Mouse (Mus musculus): ENCODE results near the gene Brca1. TPM values are rescaled to one million over a fixed set of nuclear protein-coding genes. Genes with fewer than 3 reads are reported as not detected.

Gene Brca1
- total RNA-seq, 2 experiments from 2014 or later: 0.61 to 0.70 TPM

DNA sequence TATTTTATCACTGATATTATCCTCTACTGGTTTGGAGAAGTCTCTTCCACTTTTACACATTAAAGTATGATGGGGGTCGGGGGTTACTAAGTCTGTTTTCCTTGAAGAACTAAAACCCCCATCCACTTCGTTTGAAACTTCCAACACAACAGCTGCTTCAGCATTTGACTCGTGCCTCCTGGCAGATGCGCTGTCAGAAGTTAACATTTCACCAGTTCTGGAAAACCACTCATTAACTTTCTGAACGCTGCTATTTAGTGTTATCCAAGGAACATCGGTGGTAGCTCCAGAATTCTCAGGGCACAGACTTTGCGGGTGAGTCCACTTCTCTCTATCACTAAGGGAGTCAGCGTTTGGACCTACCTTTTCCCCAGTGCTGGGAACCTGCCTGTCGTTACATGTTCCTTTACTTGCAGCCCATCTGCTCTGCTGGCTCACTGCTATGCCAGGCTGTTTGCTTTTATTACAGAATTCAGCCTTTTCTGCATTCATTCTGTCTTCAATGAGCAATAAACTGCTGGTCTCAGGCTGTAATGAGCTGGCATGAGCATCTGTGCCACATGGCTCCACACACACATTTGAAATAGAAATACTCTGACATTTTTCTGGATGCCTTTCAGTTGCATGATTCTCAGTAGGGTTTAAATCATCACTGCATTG lies 25.7 kb downstream of the Brca1 start:
- Histone ChIP-seq H3K27ac (no peak overlapping the region), H3K4me3 (no peak overlapping the region)
- intact Hi-C loops (cut with DNase I): loop anchor here (10.0 kb wide), 1 partner anchor 161 kb away; the partner anchor contains the start of gene G6pc
- TF ChIP-seq CTCF (IDR thresholded peaks at IDR 0.05): no peak
- peak in 1 of 2 experiments; percentile 10 for DNase-seq (ENCODE audit: extremely low spot score in 1 of 2, low spot score in 2 of 2)

DNA sequence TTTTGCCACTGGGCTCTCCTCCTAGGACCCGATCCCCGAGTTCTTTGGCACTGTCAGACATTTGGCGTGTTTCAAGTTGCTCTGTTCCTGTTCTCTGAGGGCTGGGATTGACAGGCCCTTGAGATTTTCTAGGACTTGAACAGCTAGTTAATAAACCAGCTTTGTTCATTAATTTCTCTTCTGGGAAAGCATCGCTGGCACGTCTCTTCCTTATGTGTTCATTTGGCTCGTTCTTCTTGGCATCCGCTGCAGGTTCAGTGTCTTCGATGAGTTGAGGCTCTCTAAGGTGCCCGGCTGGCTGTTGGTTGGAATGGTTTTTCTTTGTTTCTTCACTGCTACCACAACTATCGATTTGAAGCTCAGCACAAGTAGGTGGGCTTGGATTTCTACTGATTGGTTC lies 26.7 kb downstream of the Brca1 start:
- TF ChIP-seq CTCF (IDR thresholded peaks at IDR 0.05): no peak
- no peak overlapping the region for H3K4me3 ChIP-seq
- no peak for DNase-seq (ENCODE audit: extremely low spot score in 1 of 2, low spot score in 2 of 2)
- intact Hi-C loops (cut with DNase I): loop anchor here (10.0 kb wide), 1 partner anchor 160 kb away; the partner anchor contains the start of gene G6pc
- H3K27ac ChIP-seq: no peak overlapping the region

DNA sequence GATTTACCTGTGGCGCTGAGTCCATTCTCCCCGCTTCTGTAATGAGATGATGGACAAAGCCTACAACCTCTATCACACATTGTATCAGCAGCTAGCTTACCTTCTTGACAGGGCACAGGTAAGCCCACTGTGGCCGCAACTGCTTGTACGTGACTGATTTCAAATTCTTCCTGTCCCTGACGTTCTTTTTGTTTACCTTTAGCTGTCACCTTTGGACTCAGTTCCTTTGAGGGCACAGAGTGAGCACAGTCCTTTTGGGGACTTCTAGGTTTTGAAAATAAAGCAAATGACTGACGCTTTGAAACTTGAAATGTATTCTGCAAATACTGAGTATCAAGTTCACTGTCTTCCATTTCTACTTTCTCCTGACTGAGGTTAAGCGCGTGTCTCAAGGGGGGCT lies 27.3 kb downstream of the Brca1 start:
- intact Hi-C loops (cut with DNase I): loop anchor here (10.0 kb wide), 1 partner anchor 160 kb away; the partner anchor contains the start of gene G6pc
- no peak for TF ChIP-seq CTCF (IDR thresholded peaks at IDR 0.05)
- no peak for DNase-seq (ENCODE audit: extremely low spot score in 1 of 2, low spot score in 2 of 2)
- Histone ChIP-seq H3K4me3 (no peak overlapping the region), H3K27ac (no peak overlapping the region)

DNA sequence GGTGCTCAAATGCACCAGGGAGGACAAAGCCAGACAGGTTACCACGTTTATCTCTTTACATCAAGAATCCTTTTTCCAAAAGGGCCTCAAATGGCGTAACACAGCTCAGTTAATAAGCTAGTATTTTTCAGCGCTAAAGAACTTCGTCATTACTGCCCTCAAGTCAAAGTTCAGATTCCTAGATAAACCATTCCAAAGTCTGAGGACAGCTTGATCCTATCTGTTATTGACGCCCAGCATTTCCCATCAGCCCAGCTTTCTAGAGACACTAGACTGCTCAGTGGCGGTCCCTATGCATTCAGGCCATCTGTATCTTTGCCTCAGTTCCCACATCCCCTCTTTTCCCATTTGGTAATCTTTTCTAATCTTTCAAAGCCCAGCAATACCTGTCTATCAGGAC lies 32.4 kb downstream of the Brca1 start:
- intact Hi-C loops (cut with DNase I): loop anchor here (2.0 kb wide), 1 partner anchor 53 kb away; the partner anchor contains the start of gene Vat1

DNA sequence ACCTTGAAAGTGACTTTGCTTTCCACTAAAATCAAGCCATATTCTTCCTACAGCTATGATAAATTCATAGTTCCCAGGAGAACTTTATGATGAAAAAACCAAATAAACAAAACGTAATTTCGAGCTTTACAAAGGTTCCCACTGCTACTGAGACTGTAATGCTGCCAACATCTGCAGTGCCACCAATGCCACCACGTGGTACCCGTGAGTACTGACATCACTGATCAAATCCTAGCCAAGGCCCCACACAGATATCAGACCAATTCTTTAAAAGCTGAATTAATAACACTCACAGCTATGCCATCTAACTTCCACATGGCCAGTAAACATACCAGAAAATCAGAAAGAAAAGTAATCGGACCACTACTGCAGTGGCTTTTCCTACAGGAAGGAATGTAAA lies 32.8 kb downstream of the Brca1 start:
- TF ChIP-seq CTCF (IDR thresholded peaks at IDR 0.05): peak; percentile 49
- DNase-seq (ENCODE audit: extremely low spot score in 1 of 2, low spot score in 2 of 2): no peak
- intact Hi-C loops (cut with DNase I): loop anchor here (2.0 kb wide), 1 partner anchor 52 kb away; the partner anchor contains the start of gene Vat1
- Histone ChIP-seq H3K4me3 (no peak overlapping the region), H3K27ac (no peak overlapping the region)

More for the DNA sequence above, 32.4 kb downstream of the Brca1 start:
- TF ChIP-seq CTCF (IDR thresholded peaks at IDR 0.05): no peak
- no peak overlapping the region for H3K27ac ChIP-seq
- H3K4me3 ChIP-seq: no peak overlapping the region
- DNase-seq (ENCODE audit: extremely low spot score in 1 of 2, low spot score in 2 of 2): no peak

DNA sequence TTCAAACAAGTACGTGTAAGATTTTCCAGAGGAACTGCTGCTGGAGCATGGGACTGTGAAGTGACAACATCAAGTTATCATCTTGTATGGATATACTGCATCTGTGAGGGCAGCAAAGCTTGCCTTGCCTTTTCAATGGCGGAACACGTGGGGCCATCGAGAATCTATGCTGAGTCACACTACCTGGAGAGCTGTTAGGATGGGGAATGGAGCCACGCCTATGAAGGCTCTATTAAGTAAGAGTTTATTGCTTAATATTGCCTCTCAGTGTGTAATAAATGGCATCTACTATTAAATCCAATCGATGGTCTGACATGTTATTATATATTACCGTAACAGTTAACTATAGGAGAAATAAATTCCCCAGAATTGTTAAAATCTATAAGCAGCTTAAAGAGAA lies 44.7 kb downstream of the Brca1 start:
- no peak for TF ChIP-seq CTCF (IDR thresholded peaks at IDR 0.05)
- H3K4me3 ChIP-seq: no peak overlapping the region
- DNase-seq (ENCODE audit: extremely low spot score in 1 of 2, low spot score in 2 of 2): no peak
- intact Hi-C loops (cut with DNase I): no loop called here
- no peak overlapping the region for H3K27ac ChIP-seq

DNA sequence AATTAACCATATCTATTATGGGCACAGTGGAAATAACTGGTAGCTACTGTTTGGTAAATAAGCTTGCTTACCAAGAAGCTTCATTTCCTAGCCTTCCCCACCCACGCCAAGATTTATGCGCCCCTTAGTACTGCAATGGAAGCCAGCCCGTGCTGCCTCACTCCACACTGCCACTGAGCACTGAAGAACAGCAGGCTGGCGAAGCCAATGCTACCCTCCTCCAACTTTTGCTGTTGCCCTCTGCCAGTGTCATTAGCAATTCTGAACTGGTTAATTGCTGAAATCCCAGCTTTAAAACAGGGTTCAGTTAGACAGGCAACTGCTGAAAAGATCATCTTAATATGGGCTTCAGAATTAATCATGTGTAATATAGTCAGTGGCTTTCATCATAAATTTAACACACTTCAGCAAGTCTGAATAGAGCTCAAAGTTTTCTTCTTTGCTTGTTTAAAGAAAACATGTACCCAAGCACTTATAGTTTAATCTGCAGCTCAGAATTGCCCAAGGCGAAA lies 45.4 kb downstream of the Brca1 start:
- DNase-seq (ENCODE audit: extremely low spot score in 1 of 2, low spot score in 2 of 2): no peak
- no peak overlapping the region for H3K4me3 ChIP-seq
- intact Hi-C loops (cut with DNase I): no loop called here
- H3K27ac ChIP-seq: no peak overlapping the region
- no peak for TF ChIP-seq CTCF (IDR thresholded peaks at IDR 0.05)

DNA sequence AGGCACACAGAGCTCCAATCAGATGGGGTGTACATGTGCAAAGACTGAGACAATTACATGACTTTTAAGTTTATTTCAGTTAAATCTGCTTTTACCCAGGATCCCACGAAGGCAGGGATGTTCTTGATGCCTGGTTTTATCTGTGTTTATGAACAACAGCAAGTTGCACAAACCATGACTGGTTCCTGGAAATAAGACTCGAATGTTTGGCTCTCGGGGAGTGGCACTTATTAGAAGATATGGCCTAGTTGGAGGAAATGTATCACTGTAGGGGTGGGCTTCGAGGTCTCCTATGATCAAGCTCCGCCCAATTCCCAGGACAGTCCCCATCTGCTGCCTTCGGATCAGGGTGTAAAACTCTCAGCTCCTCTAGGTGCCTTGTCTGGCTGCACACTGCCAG lies 65.6 kb downstream of the Brca1 start:
- TF ChIP-seq CTCF (IDR thresholded peaks at IDR 0.05): no peak
- intact Hi-C loops (cut with DNase I): no loop called here
- Histone ChIP-seq H3K4me3 (no peak overlapping the region), H3K27ac (no peak overlapping the region)
- DNase-seq (ENCODE audit: extremely low spot score in 1 of 2, low spot score in 2 of 2): no peak

DNA sequence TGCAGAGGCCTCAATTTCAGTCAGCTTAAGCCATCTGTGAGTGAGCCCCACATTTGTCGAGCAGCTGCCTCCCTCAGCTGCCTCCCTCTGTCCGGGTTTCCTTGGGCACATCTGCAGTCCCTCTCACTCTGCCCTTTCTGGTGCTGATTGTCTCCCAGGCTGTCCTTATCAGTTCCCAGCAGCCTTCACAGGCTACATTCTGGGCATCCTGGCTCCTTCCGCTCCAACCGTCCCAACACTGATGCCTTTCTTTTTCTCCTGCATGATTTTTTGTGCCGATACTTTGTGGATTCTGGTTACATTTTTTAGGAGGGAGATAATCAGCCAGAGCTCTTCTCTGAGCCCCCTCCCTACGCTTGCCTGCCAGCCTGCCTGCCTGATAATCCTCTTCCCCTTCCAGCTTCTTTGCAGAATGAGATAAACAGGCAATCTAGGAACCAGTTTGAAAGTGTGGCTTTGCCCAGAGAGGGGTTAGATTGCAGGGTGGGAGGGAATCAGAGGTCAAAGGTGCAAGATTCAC lies 66.2 kb downstream of the Brca1 start:
- intact Hi-C loops (cut with DNase I): no loop called here
- Histone ChIP-seq H3K27ac (no peak overlapping the region), H3K4me3 (no peak overlapping the region)
- TF ChIP-seq CTCF (IDR thresholded peaks at IDR 0.05): no peak
- DNase-seq (ENCODE audit: extremely low spot score in 1 of 2, low spot score in 2 of 2): no peak

DNA sequence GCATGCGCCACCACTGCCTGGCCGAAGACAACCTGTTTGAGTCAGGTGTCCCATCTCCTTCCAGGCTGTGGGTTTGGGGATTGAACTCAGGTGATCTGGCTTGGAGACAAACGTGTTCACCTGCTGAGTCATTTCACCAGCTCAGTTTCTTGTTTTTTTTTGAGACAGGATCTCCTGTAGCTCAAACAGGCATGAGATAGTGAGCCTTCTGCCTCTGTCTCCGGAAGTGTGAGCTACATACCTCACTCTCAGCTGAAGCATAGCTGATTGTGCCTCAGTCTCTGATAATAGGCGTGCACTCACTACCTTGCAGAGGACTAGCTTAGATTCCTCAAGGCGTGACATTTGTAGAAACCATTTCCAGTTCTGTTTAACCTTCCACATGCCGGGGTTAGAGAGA lies 66.9 kb downstream of the Brca1 start:
- intact Hi-C loops (cut with DNase I): no loop called here
- H3K27ac ChIP-seq: no peak overlapping the region
- no peak for TF ChIP-seq CTCF (IDR thresholded peaks at IDR 0.05)

DNA sequence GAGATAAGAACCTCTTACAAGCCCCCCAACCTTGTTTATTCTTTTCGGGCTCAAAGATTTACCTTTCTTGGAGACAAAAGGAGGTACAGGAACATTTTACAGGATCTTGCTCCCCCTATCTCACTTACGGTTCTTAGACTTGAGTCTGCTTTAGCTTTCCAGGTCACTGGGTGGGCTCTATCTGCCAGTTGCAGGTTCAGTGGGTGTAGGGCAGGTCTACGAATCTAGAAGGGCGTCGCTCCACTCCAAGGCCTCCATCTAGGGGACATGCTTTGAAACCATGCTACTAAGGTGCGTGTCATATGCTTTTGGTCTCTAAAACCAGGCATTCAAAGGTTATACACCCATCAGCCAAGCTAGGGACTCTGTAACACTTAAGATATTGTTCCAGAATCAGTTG lies 67.5 kb downstream of the Brca1 start:
- intact Hi-C loops (cut with DNase I): no loop called here
- H3K4me3 ChIP-seq: no peak overlapping the region
- H3K27ac ChIP-seq: no peak overlapping the region
- TF ChIP-seq CTCF (IDR thresholded peaks at IDR 0.05): no peak
- no peak for DNase-seq (ENCODE audit: extremely low spot score in 1 of 2, low spot score in 2 of 2)

More for the DNA sequence above, 66.9 kb downstream of the Brca1 start:
- H3K4me3 ChIP-seq: no peak overlapping the region
- no peak for DNase-seq (ENCODE audit: extremely low spot score in 1 of 2, low spot score in 2 of 2)

DNA sequence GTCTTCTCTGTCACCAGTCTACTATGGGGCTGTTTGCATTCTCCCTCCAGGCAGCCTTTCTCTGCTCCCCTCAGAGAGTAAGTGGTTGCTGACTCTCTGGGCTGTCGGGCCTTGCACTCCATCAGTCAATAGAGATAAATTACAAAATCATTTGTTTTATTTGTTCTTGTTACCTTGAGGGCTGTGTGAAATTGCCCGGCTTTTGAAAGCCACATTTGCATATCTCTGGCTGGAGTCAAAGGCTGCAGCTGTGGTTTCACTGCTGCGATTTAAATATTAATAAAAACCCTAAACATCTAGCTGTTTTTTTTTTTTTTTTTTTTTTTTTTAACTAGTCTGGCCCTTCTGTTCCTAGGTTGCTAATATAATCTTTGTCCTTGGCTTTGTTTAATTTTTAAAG lies 68.0 kb downstream of the Brca1 start:
- H3K4me3 ChIP-seq: no peak overlapping the region
- DNase-seq (ENCODE audit: extremely low spot score in 1 of 2, low spot score in 2 of 2): no peak
- no peak for TF ChIP-seq CTCF (IDR thresholded peaks at IDR 0.05)
- intact Hi-C loops (cut with DNase I): no loop called here
- no peak overlapping the region for H3K27ac ChIP-seq

DNA sequence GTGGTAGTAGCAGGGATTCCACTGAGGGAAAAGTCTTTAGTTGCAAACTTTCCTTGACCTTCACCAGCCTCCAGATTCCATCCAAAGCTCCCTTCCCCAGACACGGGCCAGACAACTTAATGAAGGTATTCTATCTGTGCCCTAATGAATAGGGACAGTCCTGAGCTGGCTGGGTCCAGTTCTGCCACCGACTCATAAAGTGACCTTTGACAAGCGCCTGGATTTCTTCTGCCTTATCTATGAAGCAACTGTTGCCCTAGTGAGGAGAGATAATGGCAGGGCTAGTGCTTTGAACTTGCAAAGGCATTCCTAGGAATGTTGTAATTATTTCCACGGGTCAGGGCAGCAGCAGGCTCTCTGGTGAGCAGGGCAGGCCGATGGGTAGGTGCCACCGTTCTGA lies 70.8 kb downstream of the Brca1 start:
- intact Hi-C loops (cut with DNase I): no loop called here
- DNase-seq (ENCODE audit: extremely low spot score in 1 of 2, low spot score in 2 of 2): no peak
- Histone ChIP-seq H3K27ac (no peak overlapping the region), H3K4me3 (no peak overlapping the region)
- no peak for TF ChIP-seq CTCF (IDR thresholded peaks at IDR 0.05)

Measured in left cerebral cortex, adult 2 months (tissue).